Mouse (Mus musculus) liver, postnatal 0 days (tissue): Measurements from ENCODE around the gene Dop1b. TPM values are rescaled to one million over a fixed set of nuclear protein-coding genes. Genes with fewer than 3 reads are reported as not detected.
A peak's percentile ranks its signal among the peaks of the same experiment; 100 is the strongest.

Experiments used
- ATAC-seq: fragments of 200-750 bp; cut with Nextera tagmentation; 2 replicates; pipeline ENCODE4 v1.8.0; 2017; ENCODE audit warnings: mild to moderate bottlenecking, moderate library complexity
- DNase-seq: peaks from one replicate; pipeline ENCODE4 v3.0.0-alpha.2; 2016
- H3K27ac ChIP-seq: fragments of 300-500 bp; sonication (generic); 2 replicates; pipeline ENCODE4 v1.5.1; 2014; ENCODE audit warnings: antibody characterized with exemption, moderate library complexity, mild to moderate bottlenecking, low read depth
- H3K27me3 ChIP-seq: fragments of 300-500 bp; sonication (generic); 2 replicates; pipeline ENCODE4 v1.6.1; 2014; ENCODE audit warnings: low read length, control low read depth, mixed read lengths; ENCODE audit not compliant: insufficient read depth
- H3K36me3 ChIP-seq: fragments of 300-500 bp; sonication (generic); replicated peaks from 2 replicates; pipeline ENCODE4 v1.6.1; 2014; ENCODE audit warnings: mild to moderate bottlenecking, control low read depth, low read length, moderate library complexity, mixed read lengths; ENCODE audit not compliant: insufficient read depth
- H3K4me1 ChIP-seq: fragments of 300-500 bp; sonication (generic); 2 replicates; pipeline ENCODE4 v1.6.1; 2014; ENCODE audit warnings: antibody characterized with exemption, mild to moderate bottlenecking, control low read depth; ENCODE audit not compliant: insufficient read depth
- H3K4me2 ChIP-seq: fragments of 300-500 bp; sonication (generic); 2 replicates; pipeline ENCODE4 v1.6.1; 2014; ENCODE audit warnings: low read depth, mild to moderate bottlenecking, low read length, moderate library complexity, mixed read lengths
- H3K4me3 ChIP-seq: fragments of 300-500 bp; sonication (generic); 2 replicates; pipeline ENCODE4 v1.5.1; 2014; ENCODE audit warnings: low read depth, low read length
- H3K9ac ChIP-seq: fragments of 300-500 bp; sonication (generic); replicated peaks from 2 replicates; pipeline ENCODE4 v1.6.1; 2014; ENCODE audit warnings: mild to moderate bottlenecking, moderate library complexity
- H3K9me3 ChIP-seq: fragments of 300-500 bp; sonication (generic); 2 replicates; pipeline ENCODE4 v1.6.1; 2016; ENCODE audit warnings: mild to moderate bottlenecking, control low read depth, low read length, mixed read lengths
- CTCF ChIP-seq: sonication (generic); IDR thresholded peaks from 2 replicates; pipeline ENCODE4 v1.5.1; 2016; ENCODE audit warnings: antibody characterized with exemption, low read depth
- EP300 ChIP-seq: IDR thresholded peaks from 2 replicates; pipeline ENCODE4 v1.6.1; 2016; ENCODE audit warnings: antibody characterized with exemption, low read depth, mild to moderate bottlenecking
- WGBS: fragments of 180-500 bp; shearing (Covaris S2); extraction: QIAGEN DNeasy Blood & Tissue Kit; methylation state at CpG from one replicate; pipeline ENCODE4 v1.1.7; 2014; ENCODE audit not compliant: insufficient replicate concordance; 5-methylcytosine and 5-hydroxymethylcytosine counted together
- polyA plus RNA-seq: library from polyadenylated mRNA; unstranded; fragments of >200 nt; fragmentation: Nextera tagmentation; extraction: Ambion mirVana; gene quantifications from 2 replicates; pipeline ENCODE4 v1.2.1, GENCODE M21; 2015

Dop1b gene
- polyA plus RNA-seq, 1 experiment from 2014 or later: 6.4 TPM

GRCm38 (mm10) chr16:93686421-93686820 is 25.3 kb upstream of the Dop1b start:
- H3K4me3 ChIP-seq: peak overlapping the region; percentile 13; the same call in 1 of the 2 replicates
- ATAC-seq: no peak

GRCm38 (mm10) chr16:93686945-93687344 is 24.8 kb upstream of the Dop1b start:
- H3K9ac ChIP-seq: no peak overlapping the region
- peaks cover 34% of the 10 kb centered on the region for H3K27me3 ChIP-seq
- peak overlapping the region; percentile 13; the same call in 1 of the 2 replicates for H3K4me3 ChIP-seq
- H3K36me3 ChIP-seq: no peaks in the 10 kb centered on the region
- H3K4me1 ChIP-seq: peaks cover 15% of the 10 kb centered on the region
- peaks cover 2% of the 10 kb centered on the region; the same call in 1 of the 2 replicates for H3K9me3 ChIP-seq
- WGBS: 41% methylated on average over 5 of the region's 5 CpGs
- H3K4me2 ChIP-seq: peak overlapping the region; percentile 52
- no peak for ATAC-seq
- no peak overlapping the region for H3K27ac ChIP-seq
- no peak for TF ChIP-seq EP300
- TF ChIP-seq CTCF: peak; percentile 59
- DNase-seq: no peak

More at GRCm38 (mm10) chr16:93686421-93686820, 25.3 kb upstream of the Dop1b start:
- peaks cover 15% of the 10 kb centered on the region for H3K4me1 ChIP-seq
- H3K9me3 ChIP-seq: peaks cover 2% of the 10 kb centered on the region; the same call in 1 of the 2 replicates
- H3K27me3 ChIP-seq: peaks cover 40% of the 10 kb centered on the region
- H3K27ac ChIP-seq: no peak overlapping the region
- H3K9ac ChIP-seq: no peak overlapping the region
- DNase-seq: no peak
- peak overlapping the region; percentile 52; the same call in 1 of the 2 replicates for H3K4me2 ChIP-seq
- H3K36me3 ChIP-seq: no peaks in the 10 kb centered on the region
- TF ChIP-seq EP300 (no peak), CTCF (no peak)
- 82% methylated on average over 5 of the region's 7 CpGs for WGBS

GRCm38 (mm10) chr16:93691206-93691841 is 20.4 kb upstream of the Dop1b start:
- H3K9ac ChIP-seq: no peak overlapping the region
- H3K36me3 ChIP-seq: no peaks in the 10 kb centered on the region
- peaks cover 4% of the 10 kb centered on the region; the same call in 1 of the 2 replicates for H3K4me1 ChIP-seq
- no peak overlapping the region for H3K4me3 ChIP-seq
- no peaks in the 10 kb centered on the region for H3K27me3 ChIP-seq
- WGBS: 43% methylated on average over 6 of the region's 6 CpGs
- no peak overlapping the region for H3K4me2 ChIP-seq
- no peak for DNase-seq
- no peaks in the 10 kb centered on the region for H3K9me3 ChIP-seq
- H3K27ac ChIP-seq: no peak overlapping the region
- TF ChIP-seq EP300 (no peak), CTCF (no peak)
- no peak for ATAC-seq

- H3K36me3 ChIP-seq: no peaks in the 10 kb centered on the region
- TF ChIP-seq EP300: no peak
- no peak for TF ChIP-seq CTCF
- H3K4me3 ChIP-seq: no peak overlapping the region
- no peaks in the 10 kb centered on the region for H3K9me3 ChIP-seq
- DNase-seq (no peak), ATAC-seq (no peak)
- 70% methylated on average over 2 of the region's 2 CpGs for WGBS
- no peaks in the 10 kb centered on the region for H3K27me3 ChIP-seq
- H3K4me1 ChIP-seq: peaks cover 4% of the 10 kb centered on the region; the same call in 1 of the 2 replicates
- H3K27ac ChIP-seq: no peak overlapping the region
- no peak overlapping the region for H3K9ac ChIP-seq
- H3K4me2 ChIP-seq: no peak overlapping the region
Observed at GRCm38 (mm10) chr16:93692744-93693143, 19.0 kb upstream of the Dop1b start.

- H3K4me1 ChIP-seq: peaks cover 7% of the 10 kb centered on the region
- H3K4me3 ChIP-seq: no peak overlapping the region
- WGBS: 84% methylated on average over 7 of the region's 7 CpGs
- H3K9me3 ChIP-seq: no peaks in the 10 kb centered on the region
- no peak overlapping the region for H3K9ac ChIP-seq
- no peaks in the 10 kb centered on the region for H3K27me3 ChIP-seq
- H3K36me3 ChIP-seq: no peaks in the 10 kb centered on the region
- no peak for TF ChIP-seq CTCF
- no peak for TF ChIP-seq EP300
- H3K4me2 ChIP-seq: no peak overlapping the region
- DNase-seq (no peak), ATAC-seq (no peak)
- H3K27ac ChIP-seq: no peak overlapping the region
Observed at GRCm38 (mm10) chr16:93707116-93707515, 4.6 kb upstream of the Dop1b start.

- no peak overlapping the region for H3K9ac ChIP-seq
- DNase-seq: no peak
- no peak overlapping the region for H3K27ac ChIP-seq
- TF ChIP-seq CTCF (no peak), EP300 (no peak)
- no peak overlapping the region for H3K4me3 ChIP-seq
- ATAC-seq: no peak
- H3K4me2 ChIP-seq: no peak overlapping the region
- H3K4me1 ChIP-seq: peaks cover 18% of the 10 kb centered on the region
- H3K36me3 ChIP-seq: no peaks in the 10 kb centered on the region
- 85% methylated on average over 1 of the region's 1 CpGs for WGBS
- no peaks in the 10 kb centered on the region for H3K27me3 ChIP-seq
- H3K9me3 ChIP-seq: no peaks in the 10 kb centered on the region
Observed at GRCm38 (mm10) chr16:93709217-93709616, 2.5 kb upstream of the Dop1b start.
